Mouse (Mus musculus) erythroblast, embryonic 14.5 days (primary cell): ENCODE results near the gene Siah3.

ENCODE experiments used
- GATA1 ChIP-seq: IDR thresholded peaks from 2 replicates; pipeline ENCODE4 v1.6.1; 2012; ENCODE audit warnings: low read length, inconsistent platforms, mixed read lengths
- TAL1 ChIP-seq: IDR thresholded peaks from 3 replicates; pipeline ENCODE4 v1.6.1; 2012; ENCODE audit warnings: low read length, inconsistent platforms, mixed read lengths

DNA sequence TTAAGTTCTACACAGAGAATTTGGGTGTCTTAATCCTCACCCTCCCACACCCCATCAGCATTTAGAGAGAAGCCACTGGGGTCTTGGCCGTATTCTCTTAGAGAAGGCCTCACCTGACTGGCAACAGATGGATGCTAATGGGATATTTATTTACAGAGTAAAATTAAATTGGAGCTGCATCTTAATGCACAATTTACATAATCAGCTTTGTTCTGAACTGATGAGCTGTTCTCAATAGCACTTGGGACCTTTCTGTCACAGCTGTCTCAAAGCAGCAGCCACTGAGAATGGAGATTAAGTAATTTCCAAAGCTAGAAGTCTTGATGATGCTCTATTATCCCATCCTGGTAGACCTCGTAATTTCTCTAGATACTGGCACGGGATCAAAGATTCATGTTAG, 110.5 kb downstream of the Siah3 start:
- TF ChIP-seq GATA1 (no peak), TAL1 (no peak)
